Mouse (Mus musculus) megakaryocyte, embryonic 14.5 days (primary cell): ENCODE measurements at regions not wholly inside any gene's neighbourhood (a gene's known extent, or its start where the extent isn't known, plus 50 kb on each side); places are given as distances from the start of the nearest gene placed in this dataset.

Experiments
- H3K27me3 ChIP-seq: replicated peaks from 2 replicates; pipeline ENCODE3; 2012; ENCODE audit warnings: inconsistent platforms
- H3K36me3 ChIP-seq: replicated peaks from 2 replicates; pipeline ENCODE3; 2012; ENCODE audit warnings: low read length, inconsistent platforms, mixed read lengths
- H3K4me1 ChIP-seq: 2 replicates; pipeline ENCODE4 v1.6.1; 2012; ENCODE audit warnings: inconsistent platforms
- H3K4me3 ChIP-seq: replicated peaks from 2 replicates; pipeline ENCODE3; 2012; ENCODE audit warnings: moderate library complexity, mild to moderate bottlenecking, inconsistent platforms
- H3K9me3 ChIP-seq: 2 replicates; pipeline ENCODE4 v1.6.1; 2012; ENCODE audit warnings: inconsistent platforms
- FLI1 ChIP-seq: IDR thresholded peaks from 2 replicates; pipeline ENCODE4 v1.6.1; 2012; ENCODE audit warnings: low read length, inconsistent platforms, mixed read lengths
- GATA1 ChIP-seq: IDR thresholded peaks from 3 replicates; pipeline ENCODE4 v1.6.1; 2012; ENCODE audit warnings: mixed read lengths, low read length, inconsistent platforms, borderline replicate concordance

DNA sequence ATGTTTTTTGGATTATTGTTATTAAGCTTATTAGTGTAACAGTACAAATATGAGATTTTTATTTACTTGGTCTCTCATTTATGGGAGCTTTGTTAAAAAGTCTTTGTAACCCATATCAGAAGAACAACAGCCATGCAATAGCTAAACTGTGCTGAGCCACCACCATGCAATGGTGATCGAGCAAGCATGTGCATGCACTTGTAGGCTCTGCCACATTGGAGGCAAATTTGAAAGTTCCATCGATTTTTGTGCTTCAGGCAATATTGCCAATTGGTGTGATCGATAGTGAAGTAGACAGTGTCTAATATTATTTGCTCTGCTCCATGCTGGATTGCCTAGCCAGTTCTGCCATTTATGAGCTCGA lies 164.6 kb upstream of the Atp2b1 start:
- TF ChIP-seq FLI1 (no peak), GATA1 (no peak)
- Histone ChIP-seq H3K36me3 (no peaks in the 10 kb centered on the region), H3K4me3 (no peak overlapping the region)

DNA sequence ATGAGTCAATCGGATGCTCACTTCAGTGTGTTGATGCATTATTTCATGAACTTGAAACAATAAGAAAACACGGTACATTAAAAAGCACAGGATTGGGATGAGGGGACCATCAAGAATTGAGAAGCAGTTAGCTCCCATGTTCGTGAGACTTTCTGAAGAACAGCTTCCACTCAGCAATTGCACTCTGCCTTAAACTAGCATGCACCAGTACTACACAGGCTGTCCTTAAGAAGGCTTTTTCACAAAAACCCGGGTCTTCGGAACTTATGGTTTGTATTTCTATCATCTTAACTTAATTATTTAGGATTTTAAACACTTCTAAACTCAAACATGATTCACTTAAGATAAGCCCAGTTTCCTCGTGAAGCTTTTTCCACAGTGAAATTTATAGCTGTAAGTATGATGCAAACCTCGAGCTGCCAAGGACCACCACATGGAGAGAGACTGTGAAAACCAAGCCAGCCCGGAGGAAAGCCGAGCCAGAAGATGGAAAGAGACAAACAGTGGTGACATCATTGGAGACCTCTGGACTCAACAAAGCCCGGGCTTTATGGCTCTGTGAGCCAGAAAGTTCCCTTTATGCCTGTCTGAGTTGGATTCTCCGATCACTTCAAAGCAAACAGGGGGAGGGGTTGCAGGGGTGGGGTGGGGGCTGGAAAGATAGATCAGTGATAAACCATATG lies 162.7 kb upstream of the Atp2b1 start:
- H3K9me3 ChIP-seq: no peaks in the 10 kb centered on the region
- H3K27me3 ChIP-seq: no peaks in the 10 kb centered on the region
- H3K4me1 ChIP-seq: peaks cover 10% of the 10 kb centered on the region
- no peaks in the 10 kb centered on the region for H3K36me3 ChIP-seq
- TF ChIP-seq FLI1 (no peak), GATA1 (no peak)
- no peak overlapping the region for H3K4me3 ChIP-seq

More for the DNA sequence above, 164.6 kb upstream of the Atp2b1 start:
- Histone ChIP-seq H3K27me3 (no peaks in the 10 kb centered on the region), H3K9me3 (no peaks in the 10 kb centered on the region), H3K4me1 (peaks cover 20% of the 10 kb centered on the region)

DNA sequence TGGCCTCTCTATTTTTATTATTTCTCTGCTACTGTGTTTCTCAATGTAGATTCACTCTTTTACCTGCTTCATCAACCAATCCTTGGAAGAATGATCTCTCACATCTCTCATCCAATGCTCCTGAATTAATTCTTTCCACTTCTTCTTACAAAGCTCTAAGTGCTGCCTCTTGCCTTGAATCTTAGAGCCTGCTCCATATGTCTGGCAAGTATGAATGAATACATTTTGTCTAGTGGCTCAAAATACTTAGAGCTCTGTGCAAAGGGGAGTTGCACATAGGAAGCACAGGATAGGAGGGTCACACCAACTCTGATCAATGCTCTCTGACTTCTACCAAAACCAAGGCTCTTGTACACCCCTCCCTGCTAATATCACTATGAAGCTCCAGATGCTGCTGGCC lies 153.1 kb upstream of the Atp2b1 start:
- Histone ChIP-seq H3K27me3 (no peaks in the 10 kb centered on the region), H3K36me3 (no peaks in the 10 kb centered on the region), H3K4me1 (no peaks in the 10 kb centered on the region), H3K4me3 (no peak overlapping the region), H3K9me3 (peaks cover 25% of the 10 kb centered on the region)
- TF ChIP-seq GATA1 (no peak), FLI1 (no peak)

DNA sequence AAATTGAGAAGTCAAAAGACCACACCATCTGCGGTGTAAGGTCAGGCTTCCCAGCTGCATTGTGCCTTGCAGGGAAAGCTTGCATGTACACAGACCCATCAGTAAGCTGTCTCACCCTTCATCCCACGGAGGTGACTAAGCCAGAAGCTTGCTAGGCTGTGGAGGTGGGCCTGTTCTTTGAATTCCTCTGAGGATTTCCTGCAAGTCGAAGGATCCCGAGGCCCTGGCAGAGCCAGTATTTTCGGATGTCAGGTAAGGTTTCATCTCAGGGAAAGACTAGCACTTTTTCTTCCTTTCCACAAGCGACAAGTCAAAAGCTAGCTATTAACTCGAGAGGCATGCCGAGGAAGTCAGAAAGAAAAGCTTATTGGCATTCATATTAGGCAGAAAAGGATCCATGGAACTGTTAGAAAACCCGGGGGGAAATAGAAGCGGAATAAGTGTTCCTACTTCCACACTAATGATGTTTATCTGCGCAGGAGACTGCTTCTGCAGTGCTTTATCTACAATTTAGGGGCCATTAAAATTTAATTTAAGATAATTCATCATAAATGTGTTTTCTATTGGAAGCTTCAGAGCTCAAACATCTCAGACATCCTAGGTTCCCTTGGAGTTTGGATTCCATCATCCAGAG lies 148.3 kb upstream of the Atp2b1 start:
- TF ChIP-seq GATA1 (no peak), FLI1 (no peak)
- no peaks in the 10 kb centered on the region for H3K27me3 ChIP-seq
- no peak overlapping the region for H3K4me3 ChIP-seq
- H3K36me3 ChIP-seq: no peaks in the 10 kb centered on the region
- peaks cover 21% of the 10 kb centered on the region for H3K9me3 ChIP-seq
- H3K4me1 ChIP-seq: no peaks in the 10 kb centered on the region

DNA sequence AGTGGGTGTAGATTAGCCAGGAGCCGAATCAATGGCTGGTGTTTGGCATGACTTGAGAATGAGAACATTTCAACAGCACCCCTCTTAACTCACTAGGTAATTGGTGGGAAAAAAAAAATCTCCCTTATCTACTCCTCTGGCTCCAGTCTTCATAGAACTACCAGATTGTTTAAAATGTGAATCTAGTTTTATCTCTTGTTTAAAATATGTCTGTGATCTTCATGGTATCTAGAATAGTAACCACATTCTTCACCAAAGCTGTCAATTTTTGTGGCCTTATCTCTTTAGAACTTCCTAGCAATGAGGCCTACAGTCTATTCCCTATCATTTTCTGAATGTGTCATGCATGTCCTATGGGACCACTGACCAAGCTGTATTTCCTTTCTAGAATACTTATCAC lies 134.4 kb upstream of the Atp2b1 start:
- Histone ChIP-seq H3K36me3 (no peaks in the 10 kb centered on the region), H3K9me3 (0 out of 2 replicates have a peak, but pooled peaks cover 4% of the 10 kb centered on the region), H3K27me3 (no peaks in the 10 kb centered on the region), H3K4me1 (peaks cover 22% of the 10 kb centered on the region), H3K4me3 (no peak overlapping the region)
- TF ChIP-seq FLI1 (no peak), GATA1 (no peak)

DNA sequence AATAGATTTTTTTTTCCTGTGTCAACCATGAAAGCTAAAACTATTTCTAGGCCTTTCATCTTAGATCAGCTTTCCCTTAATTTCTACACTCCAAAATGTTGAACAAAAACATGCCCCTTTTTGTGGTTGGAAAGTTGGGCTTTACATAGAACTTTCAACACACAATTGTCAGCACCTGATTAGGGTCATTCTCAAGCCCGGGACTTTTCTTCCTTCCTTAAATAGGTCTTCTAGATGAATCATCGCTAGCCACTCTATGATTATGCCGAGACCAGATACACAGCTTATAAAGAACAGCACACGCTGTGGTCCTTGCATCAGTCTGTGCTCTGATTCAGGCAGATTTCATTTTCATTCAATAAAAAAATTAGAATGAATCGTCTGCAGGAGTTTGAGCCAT lies 133.3 kb upstream of the Atp2b1 start:
- no peak for TF ChIP-seq GATA1
- no peak for TF ChIP-seq FLI1
- Histone ChIP-seq H3K4me1 (peaks cover 15% of the 10 kb centered on the region), H3K9me3 (0 out of 2 replicates have a peak, but pooled peaks cover 4% of the 10 kb centered on the region), H3K27me3 (no peaks in the 10 kb centered on the region), H3K36me3 (no peaks in the 10 kb centered on the region), H3K4me3 (no peak overlapping the region)

DNA sequence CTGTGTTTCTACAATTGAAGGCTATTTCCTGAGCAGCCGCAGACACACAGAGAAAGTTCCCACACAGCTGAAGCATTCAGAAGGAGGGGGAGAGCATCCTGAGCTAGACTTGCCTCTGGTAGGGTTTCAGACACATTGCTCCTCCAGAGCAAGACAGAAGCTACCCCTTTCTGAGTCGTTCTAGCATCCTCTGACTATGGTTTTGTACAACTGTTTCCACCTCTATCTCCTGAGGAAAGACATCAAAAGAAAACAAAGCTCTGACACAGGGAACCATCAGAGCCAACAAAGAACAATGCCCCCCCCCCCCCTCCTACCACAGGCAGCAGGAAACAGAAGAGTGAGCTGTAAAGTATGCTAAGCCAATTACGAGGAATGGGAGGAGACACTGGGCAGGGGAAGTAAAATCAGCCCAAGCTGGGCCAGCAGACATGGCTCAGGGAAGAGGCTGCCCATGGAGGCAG lies 132.3 kb upstream of the Atp2b1 start:
- Histone ChIP-seq H3K9me3 (0 out of 2 replicates have a peak, but pooled peaks cover 4% of the 10 kb centered on the region), H3K27me3 (no peaks in the 10 kb centered on the region), H3K4me3 (no peak overlapping the region), H3K36me3 (no peaks in the 10 kb centered on the region), H3K4me1 (peaks cover 11% of the 10 kb centered on the region)
- TF ChIP-seq GATA1 (no peak), FLI1 (no peak)

DNA sequence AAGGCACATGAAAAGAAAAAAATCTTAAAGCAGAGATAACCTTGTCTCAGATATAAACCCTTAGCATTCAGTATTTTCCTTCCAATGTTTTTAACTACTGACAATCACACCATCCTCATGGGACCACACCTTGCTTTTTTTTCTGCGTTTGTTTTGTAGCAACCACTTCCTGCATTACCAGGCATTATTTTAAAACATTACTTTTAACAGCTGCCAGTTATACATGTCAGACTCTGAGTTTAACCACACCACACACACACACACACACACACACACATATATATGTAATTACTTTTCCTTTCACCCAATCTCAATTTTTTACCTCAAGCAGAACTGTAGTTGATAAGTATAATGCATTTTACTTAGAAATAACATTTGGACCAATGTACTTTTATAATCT lies 128.8 kb upstream of the Atp2b1 start:
- peaks cover 5% of the 10 kb centered on the region for H3K4me1 ChIP-seq
- H3K36me3 ChIP-seq: no peaks in the 10 kb centered on the region
- TF ChIP-seq GATA1: no peak
- no peak overlapping the region for H3K4me3 ChIP-seq
- H3K9me3 ChIP-seq: 0 out of 2 replicates have a peak, but pooled peaks cover 4% of the 10 kb centered on the region
- no peaks in the 10 kb centered on the region for H3K27me3 ChIP-seq

DNA sequence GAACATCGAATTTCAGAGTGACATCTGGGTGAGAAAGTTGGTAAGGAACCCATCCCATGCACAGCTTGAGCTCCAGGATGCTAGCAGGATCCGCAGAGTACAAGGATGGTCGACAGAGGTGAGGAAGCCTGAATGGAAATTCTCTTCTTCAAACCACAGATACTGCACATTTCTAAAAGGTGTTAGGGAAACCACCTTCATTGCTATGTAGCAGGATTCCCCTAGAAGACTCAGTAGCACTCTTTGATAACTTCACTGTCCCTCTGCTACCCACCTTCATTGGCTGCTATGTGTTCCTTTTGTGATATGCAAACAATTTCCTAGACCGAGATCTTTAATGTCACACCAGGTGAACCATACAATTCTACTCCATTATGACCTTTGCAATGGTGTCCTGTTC lies 128.1 kb upstream of the Atp2b1 start:
- H3K4me1 ChIP-seq: peaks cover 5% of the 10 kb centered on the region; the same call in 1 of the 2 replicates
- TF ChIP-seq FLI1: no peak
- H3K27me3 ChIP-seq: no peaks in the 10 kb centered on the region
- no peaks in the 10 kb centered on the region for H3K36me3 ChIP-seq
- H3K4me3 ChIP-seq: no peak overlapping the region
- 0 out of 2 replicates have a peak, but pooled peaks cover 4% of the 10 kb centered on the region for H3K9me3 ChIP-seq

DNA sequence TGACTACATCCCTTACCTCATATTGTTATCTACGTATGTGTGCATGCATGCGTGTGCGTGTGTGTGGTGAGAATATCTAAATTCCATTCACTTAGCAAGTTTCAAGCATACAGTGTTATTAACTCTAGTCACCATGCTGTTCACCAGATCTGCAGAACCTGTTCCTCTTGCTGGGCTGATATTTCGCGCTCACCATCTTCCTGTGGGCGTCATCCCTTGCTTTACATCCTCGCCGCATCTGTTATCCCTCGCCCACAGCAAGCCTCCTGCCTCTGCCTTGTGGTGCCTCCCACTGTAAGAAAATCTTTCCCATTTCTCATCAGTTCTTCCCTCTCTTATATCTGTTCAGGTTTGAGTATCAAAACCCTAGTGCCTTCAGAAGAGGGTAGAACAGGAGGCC lies 124.4 kb upstream of the Atp2b1 start:
- no peaks in the 10 kb centered on the region for H3K9me3 ChIP-seq
- TF ChIP-seq FLI1: no peak
- no peak for TF ChIP-seq GATA1
- no peaks in the 10 kb centered on the region for H3K27me3 ChIP-seq
- H3K36me3 ChIP-seq: no peaks in the 10 kb centered on the region
- H3K4me1 ChIP-seq: no peaks in the 10 kb centered on the region
- no peak overlapping the region for H3K4me3 ChIP-seq
